Mouse (Mus musculus): ENCODE results near the gene Nifk. TPM values are rescaled to one million over a fixed set of nuclear protein-coding genes. Genes with fewer than 3 reads are reported as not detected.

Nifk gene
- polyA plus RNA-seq (2014; fragmentation: Nextera tagmentation; extraction: Ambion mirVana) = 88.0 and 99.6 TPM in 2 replicates

- ATAC-seq (ENCODE audit: low FRiP score) = peak; percentile 94
- Histone ChIP-seq H3K4me2 (replicated peaks; ENCODE audit: low read depth, low read length) (peak within 1 kb of the TSS; percentile 69), H3K4me3 (ENCODE audit: low read depth, low read length) (peak within 1 kb of the TSS; percentile 94), H3K4me1 (replicated peaks; ENCODE audit: control insufficient read depth, insufficient read depth, low read length) (peaks cover 2% of the 10 kb centered on the region; the same call in 1 of the 2 replicates), H3K9ac (ENCODE audit: low read depth, low read length) (peak within 1 kb of the TSS; percentile 66), H3K36me3 (ENCODE audit: control insufficient read depth, insufficient read depth, low read length) (no peaks in the 10 kb centered on the region), H3K27me3 (ENCODE audit: control insufficient read depth, insufficient read depth, low read length) (no peaks in the 10 kb centered on the region), H3K9me3 (ENCODE audit: control insufficient read depth, low read length) (no peaks in the 10 kb centered on the region), H3K27ac (ENCODE audit: low read depth, low read length) (no peak within 1 kb of the TSS)
- 0% methylated on average over 37 of the region's 37 CpGs for WGBS
- DNase-seq (ENCODE audit: low spot score) = peak; percentile 98
These were observed at the start of gene Nifk for GRCm38 (mm10) chr1:118321661-118322201. Nifk (plus strand) TSS chr1:118321839.

DNA sequence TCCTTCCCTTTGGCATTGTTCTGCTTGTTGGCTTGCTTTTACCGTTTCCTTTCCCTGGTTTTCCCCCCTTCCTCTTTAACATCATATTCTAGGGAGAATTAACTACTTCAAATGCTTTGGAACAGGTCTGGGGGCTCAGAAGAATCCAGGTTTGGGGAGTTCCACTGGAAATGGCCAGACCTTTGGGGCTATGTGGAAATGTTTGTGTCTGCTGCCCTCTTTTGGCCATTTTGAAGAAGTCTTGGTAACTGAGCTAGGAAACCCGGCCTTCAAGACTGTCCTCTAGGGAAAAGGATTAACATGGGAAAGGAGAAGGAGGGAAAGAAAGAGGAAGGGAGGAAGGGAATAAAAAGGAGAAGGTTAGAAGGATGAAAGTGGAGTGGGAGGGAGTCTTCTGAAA lies 46.5 kb upstream of the Nifk start:
- Histone ChIP-seq H3K9ac (ENCODE audit: low read depth, low read length) (no peak overlapping the region), H3K27ac (ENCODE audit: low read depth, low read length) (no peak overlapping the region), H3K4me1 (replicated peaks; ENCODE audit: control insufficient read depth, insufficient read depth, low read length) (no peaks in the 10 kb centered on the region), H3K36me3 (ENCODE audit: control insufficient read depth, insufficient read depth, low read length) (no peaks in the 10 kb centered on the region), H3K4me2 (replicated peaks; ENCODE audit: low read depth, low read length) (no peak overlapping the region), H3K4me3 (ENCODE audit: low read depth, low read length) (no peak overlapping the region), H3K9me3 (ENCODE audit: control insufficient read depth, low read length) (no peaks in the 10 kb centered on the region), H3K27me3 (ENCODE audit: control insufficient read depth, insufficient read depth, low read length) (no peaks in the 10 kb centered on the region)
- ATAC-seq (ENCODE audit: low FRiP score) (peak; percentile 66), DNase-seq (ENCODE audit: low spot score) (peak; percentile 49)
- 8% methylated on average over 2 of the region's 2 CpGs for WGBS

DNA sequence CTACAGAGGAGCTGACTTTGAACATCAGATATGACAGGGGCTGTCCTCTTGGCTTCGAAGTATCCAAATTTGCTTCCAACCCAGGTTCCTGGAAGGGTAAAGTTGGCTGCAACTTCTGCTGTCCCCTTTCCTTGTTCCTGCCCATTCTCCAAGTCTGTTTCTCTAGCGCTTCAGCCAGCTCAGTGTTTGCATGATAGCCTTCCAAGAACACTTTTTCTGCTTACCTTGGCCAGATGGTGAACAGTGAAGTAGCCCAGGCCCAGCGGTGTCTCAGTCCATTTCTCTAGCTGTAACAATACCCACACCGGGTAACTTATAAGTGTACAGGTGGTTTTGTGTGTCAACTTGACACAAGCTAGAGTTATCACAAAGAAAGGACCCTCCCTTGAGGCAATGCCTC lies 29.3 kb upstream of the Nifk start:
- ATAC-seq (ENCODE audit: low FRiP score) = no peak
- H3K9ac ChIP-seq (ENCODE audit: low read depth, low read length) = no peak overlapping the region
- DNase-seq (ENCODE audit: low spot score) = no peak
- H3K9me3 ChIP-seq (ENCODE audit: control insufficient read depth, low read length) = no peaks in the 10 kb centered on the region
- H3K4me2 ChIP-seq (replicated peaks; ENCODE audit: low read depth, low read length) = no peak overlapping the region
- WGBS = 90% methylated on average over 4 of the region's 4 CpGs
- no peaks in the 10 kb centered on the region for H3K4me1 ChIP-seq (replicated peaks; ENCODE audit: control insufficient read depth, insufficient read depth, low read length)
- H3K36me3 ChIP-seq (ENCODE audit: control insufficient read depth, insufficient read depth, low read length) = no peaks in the 10 kb centered on the region
- no peak overlapping the region for H3K27ac ChIP-seq (ENCODE audit: low read depth, low read length)
- H3K4me3 ChIP-seq (ENCODE audit: low read depth, low read length) = no peak overlapping the region
- no peaks in the 10 kb centered on the region for H3K27me3 ChIP-seq (ENCODE audit: control insufficient read depth, insufficient read depth, low read length)

GRCm38 (mm10) chr1:118294192-118294591 lies 27.4 kb upstream of the Nifk start:
- H3K36me3 ChIP-seq (ENCODE audit: control insufficient read depth, insufficient read depth, low read length) = no peaks in the 10 kb centered on the region
- H3K4me1 ChIP-seq (replicated peaks; ENCODE audit: control insufficient read depth, insufficient read depth, low read length) = no peaks in the 10 kb centered on the region
- no peaks in the 10 kb centered on the region for H3K9me3 ChIP-seq (ENCODE audit: control insufficient read depth, low read length)

DNA sequence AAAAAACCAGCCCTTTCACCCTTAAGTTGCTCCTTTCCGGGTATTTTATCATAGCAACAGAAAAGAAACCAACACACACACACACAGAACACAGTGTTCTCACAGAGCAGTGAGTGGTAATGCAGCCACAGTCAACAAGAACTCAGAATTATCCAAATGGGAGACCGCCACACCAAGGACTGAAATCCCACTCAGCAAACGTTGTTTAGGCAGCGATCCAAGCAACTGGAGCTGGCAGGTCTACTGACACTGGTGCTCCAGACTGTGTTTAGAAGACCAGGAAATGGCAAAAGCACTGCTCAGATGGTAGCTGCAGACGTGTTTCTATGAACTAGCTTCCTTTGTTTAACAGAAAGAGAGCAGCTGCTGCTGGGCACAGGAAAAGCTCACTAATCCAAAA lies 26.8 kb upstream of the Nifk start:
- H3K4me1 ChIP-seq (replicated peaks; ENCODE audit: control insufficient read depth, insufficient read depth, low read length) = no peaks in the 10 kb centered on the region
- no peak overlapping the region for H3K9ac ChIP-seq (ENCODE audit: low read depth, low read length)
- no peaks in the 10 kb centered on the region for H3K27me3 ChIP-seq (ENCODE audit: control insufficient read depth, insufficient read depth, low read length)
- H3K27ac ChIP-seq (ENCODE audit: low read depth, low read length) = no peak overlapping the region
- H3K4me3 ChIP-seq (ENCODE audit: low read depth, low read length) = no peak overlapping the region
- WGBS = 78% methylated on average over 5 of the region's 5 CpGs
- no peak overlapping the region for H3K4me2 ChIP-seq (replicated peaks; ENCODE audit: low read depth, low read length)
- ATAC-seq (ENCODE audit: low FRiP score) = no peak
- H3K9me3 ChIP-seq (ENCODE audit: control insufficient read depth, low read length) = no peaks in the 10 kb centered on the region
- no peak for DNase-seq (ENCODE audit: low spot score)
- no peaks in the 10 kb centered on the region for H3K36me3 ChIP-seq (ENCODE audit: control insufficient read depth, insufficient read depth, low read length)

More at GRCm38 (mm10) chr1:118294192-118294591, 27.4 kb upstream of the Nifk start:
- peak; percentile 28; the same call in 1 of the 2 replicates for ATAC-seq (ENCODE audit: low FRiP score)
- Histone ChIP-seq H3K9ac (ENCODE audit: low read depth, low read length) (no peak overlapping the region), H3K27ac (ENCODE audit: low read depth, low read length) (no peak overlapping the region), H3K4me2 (replicated peaks; ENCODE audit: low read depth, low read length) (no peak overlapping the region), H3K4me3 (ENCODE audit: low read depth, low read length) (no peak overlapping the region), H3K27me3 (ENCODE audit: control insufficient read depth, insufficient read depth, low read length) (no peaks in the 10 kb centered on the region)
- DNase-seq (ENCODE audit: low spot score) = no peak
- 95% methylated on average over 3 of the region's 3 CpGs for WGBS

DNA sequence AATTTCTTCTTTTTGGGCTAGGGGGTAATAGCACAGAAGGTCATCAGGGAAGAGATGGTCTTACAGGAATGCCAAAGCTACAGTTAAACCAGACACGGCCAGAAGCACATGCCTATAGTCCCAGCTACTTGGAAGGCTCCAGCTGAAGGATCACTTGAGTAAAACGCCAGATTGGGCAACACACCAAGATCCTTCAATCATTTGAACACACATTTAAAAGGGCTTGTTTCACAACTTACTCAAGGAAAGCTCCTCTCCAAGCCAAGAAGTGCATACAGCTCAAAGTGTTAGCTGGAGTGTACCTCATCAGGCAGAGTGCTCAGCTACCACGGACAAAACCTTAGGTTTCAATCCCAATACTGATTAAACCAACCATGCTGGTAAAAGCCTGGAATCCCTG lies 25.0 kb upstream of the Nifk start:
- H3K9ac ChIP-seq (ENCODE audit: low read depth, low read length) = no peak overlapping the region
- WGBS = 97% methylated on average over 3 of the region's 3 CpGs
- no peak overlapping the region for H3K4me2 ChIP-seq (replicated peaks; ENCODE audit: low read depth, low read length)
- no peak for DNase-seq (ENCODE audit: low spot score)
- H3K9me3 ChIP-seq (ENCODE audit: control insufficient read depth, low read length) = no peaks in the 10 kb centered on the region
- ATAC-seq (ENCODE audit: low FRiP score) = no peak
- H3K4me1 ChIP-seq (replicated peaks; ENCODE audit: control insufficient read depth, insufficient read depth, low read length) = no peaks in the 10 kb centered on the region
- H3K36me3 ChIP-seq (ENCODE audit: control insufficient read depth, insufficient read depth, low read length) = no peaks in the 10 kb centered on the region
- no peak overlapping the region for H3K27ac ChIP-seq (ENCODE audit: low read depth, low read length)
- no peak overlapping the region for H3K4me3 ChIP-seq (ENCODE audit: low read depth, low read length)
- no peaks in the 10 kb centered on the region for H3K27me3 ChIP-seq (ENCODE audit: control insufficient read depth, insufficient read depth, low read length)

GRCm38 (mm10) chr1:118297719-118298118 lies 23.9 kb upstream of the Nifk start:
- DNase-seq (ENCODE audit: low spot score) = no peak
- Histone ChIP-seq H3K4me2 (replicated peaks; ENCODE audit: low read depth, low read length) (no peak overlapping the region), H3K9me3 (ENCODE audit: control insufficient read depth, low read length) (no peaks in the 10 kb centered on the region), H3K27me3 (ENCODE audit: control insufficient read depth, insufficient read depth, low read length) (no peaks in the 10 kb centered on the region), H3K36me3 (ENCODE audit: control insufficient read depth, insufficient read depth, low read length) (no peaks in the 10 kb centered on the region), H3K9ac (ENCODE audit: low read depth, low read length) (no peak overlapping the region), H3K27ac (ENCODE audit: low read depth, low read length) (no peak overlapping the region), H3K4me3 (ENCODE audit: low read depth, low read length) (no peak overlapping the region), H3K4me1 (replicated peaks; ENCODE audit: control insufficient read depth, insufficient read depth, low read length) (no peaks in the 10 kb centered on the region)
- no peak for ATAC-seq (ENCODE audit: low FRiP score)
- WGBS = 99% methylated on average over 2 of the region's 2 CpGs

GRCm38 (mm10) chr1:118310780-118311621 lies 10.6 kb upstream of the Nifk start:
- H3K9ac ChIP-seq (ENCODE audit: low read depth, low read length) = peak overlapping the region; percentile 86
- WGBS = under 1% methylated on average over 66 of the region's 67 CpGs
- H3K4me2 ChIP-seq (replicated peaks; ENCODE audit: low read depth, low read length) = peak overlapping the region; percentile 42
- peak overlapping the region; percentile 70 for H3K4me3 ChIP-seq (ENCODE audit: low read depth, low read length)
- H3K4me1 ChIP-seq (replicated peaks; ENCODE audit: control insufficient read depth, insufficient read depth, low read length) = no peaks in the 10 kb centered on the region
- peak; percentile 95 for DNase-seq (ENCODE audit: low spot score)
- H3K27me3 ChIP-seq (ENCODE audit: control insufficient read depth, insufficient read depth, low read length) = no peaks in the 10 kb centered on the region
- peak overlapping the region; percentile 72 for H3K27ac ChIP-seq (ENCODE audit: low read depth, low read length)
- peak; percentile 100 for ATAC-seq (ENCODE audit: low FRiP score)
- H3K9me3 ChIP-seq (ENCODE audit: control insufficient read depth, low read length) = no peaks in the 10 kb centered on the region
- H3K36me3 ChIP-seq (ENCODE audit: control insufficient read depth, insufficient read depth, low read length) = no peaks in the 10 kb centered on the region

Data from hindbrain, embryonic 11.5 days (tissue).